ENCODE assay signal across 29 mouse cellular contexts in genomic region chr12:9154491-9154890, GRCm38 (mm10).
"Had no signal": no experiment of that assay in that cellular context is flagged by ENCODE, and none has a peak within 500 bp of the region (broad histone marks: within the 10 kb centered on the region; RNA-seq: fewer than 3 reads in every experiment).

No protein-coding gene starts in this region.

- H3K36me3 ChIP-seq: heart, embryonic 13.5 days; heart, embryonic 15.5 days; hindbrain, embryonic 10.5 days; hindbrain, embryonic 12.5 days; hindbrain, embryonic 13.5 days; hindbrain, embryonic 15.5 days; intestine, embryonic 15.5 days; kidney, embryonic 15.5 days had no signal

- H3K4me3 ChIP-seq: heart, embryonic 13.5 days; heart, embryonic 15.5 days; hindbrain, embryonic 10.5 days; hindbrain, embryonic 12.5 days; hindbrain, embryonic 13.5 days; hindbrain, embryonic 15.5 days; intestine, embryonic 15.5 days; kidney, embryonic 15.5 days; layer of hippocampus, adult 2 months; left cerebral cortex, adult 2 months had no signal

- DNase-seq: heart, postnatal 10 days; heart, postnatal 14 days; heart, postnatal 36 days; heart, postnatal 4 days; kidney, adult 11 months; kidney, adult 18-20 months; kidney, adult 2 months; kidney, adult 8-10 months; kidney, adult 9 months; kidney, postnatal 10 days; kidney, postnatal 14 days; kidney, postnatal 25 days; kidney, postnatal 36 days; kidney, postnatal 4 days; layer of hippocampus, adult 9-11 months; layer of hippocampus, postnatal 36 days had no signal

- H3K27ac ChIP-seq: heart, embryonic 13.5 days; heart, embryonic 15.5 days; hindbrain, embryonic 10.5 days; hindbrain, embryonic 12.5 days; hindbrain, embryonic 13.5 days; hindbrain, embryonic 14.5 days; hindbrain, embryonic 15.5 days; hindbrain, postnatal 0 days; intestine, embryonic 15.5 days; kidney, embryonic 15.5 days; kidney, postnatal 0 days; layer of hippocampus, adult 2 months; left cerebral cortex, adult 2 months had no signal

- H3K4me1 ChIP-seq: heart, embryonic 13.5 days; heart, embryonic 15.5 days; hindbrain, embryonic 10.5 days; hindbrain, embryonic 12.5 days; hindbrain, embryonic 13.5 days; hindbrain, embryonic 15.5 days; intestine, embryonic 15.5 days; kidney, embryonic 15.5 days had no signal

- H3K27me3 ChIP-seq: heart, embryonic 13.5 days; heart, embryonic 15.5 days; hindbrain, embryonic 12.5 days; hindbrain, embryonic 13.5 days; hindbrain, embryonic 15.5 days; intestine, embryonic 15.5 days; kidney, embryonic 15.5 days had no signal

- H3K9me3 ChIP-seq: heart, embryonic 13.5 days; heart, embryonic 15.5 days; hindbrain, embryonic 10.5 days; hindbrain, embryonic 12.5 days; hindbrain, embryonic 13.5 days; hindbrain, embryonic 15.5 days; intestine, embryonic 15.5 days; kidney, embryonic 15.5 days had no signal
